Mouse (Mus musculus) lung, postnatal 4 days (tissue): Measurements from ENCODE around the gene Gm2897.
A peak's percentile ranks its signal among the peaks of the same experiment; 100 is the strongest.
"Not testable (repeated sequence)": the region's sequence is repeated elsewhere in the genome, so short reads cannot be mapped to it uniquely, and the experiment has no call there.

Experiments
- DNase-seq, 2 experiments: peaks; one replicate each; pipeline ENCODE4 v3.0.0; 2021

The Gm2897 gene

GRCm38 (mm10) chr14:3048727-3049512, at the start of gene Gm2897:
Gene Gm2897, plus strand, starts transcription at chr14:3049285.
- peak; percentile 6 to 27 for DNase-seq

- not testable (repeated sequence) for DNase-seq
These were observed 19.4 kb upstream of the Gm2897 start, which contains the start of gene Gm2888 for GRCm38 (mm10) chr14:3029702-3030101. Gene Gm2888, plus strand, starts transcription at chr14:3030002.

GRCm38 (mm10) chr14:3049513-3049800, 372 bp downstream of the Gm2897 start:
- DNase-seq = peak; percentile 4 to 23

GRCm38 (mm10) chr14:3050087-3050486, 1.0 kb downstream of the Gm2897 start:
- not testable (repeated sequence) for DNase-seq

- DNase-seq = peak; percentile 21 to 55
These were observed 67.0 kb downstream of the Gm2897 start for GRCm38 (mm10) chr14:3116051-3116450.
